Mouse (Mus musculus): ENCODE results near the gene Alpk3. TPM values are rescaled to one million over a fixed set of nuclear protein-coding genes. Genes with fewer than 3 reads are reported as not detected.

Gene Alpk3
- polyA plus RNA-seq, 1 experiment from 2014 or later, result 0.11 TPM

DNA sequence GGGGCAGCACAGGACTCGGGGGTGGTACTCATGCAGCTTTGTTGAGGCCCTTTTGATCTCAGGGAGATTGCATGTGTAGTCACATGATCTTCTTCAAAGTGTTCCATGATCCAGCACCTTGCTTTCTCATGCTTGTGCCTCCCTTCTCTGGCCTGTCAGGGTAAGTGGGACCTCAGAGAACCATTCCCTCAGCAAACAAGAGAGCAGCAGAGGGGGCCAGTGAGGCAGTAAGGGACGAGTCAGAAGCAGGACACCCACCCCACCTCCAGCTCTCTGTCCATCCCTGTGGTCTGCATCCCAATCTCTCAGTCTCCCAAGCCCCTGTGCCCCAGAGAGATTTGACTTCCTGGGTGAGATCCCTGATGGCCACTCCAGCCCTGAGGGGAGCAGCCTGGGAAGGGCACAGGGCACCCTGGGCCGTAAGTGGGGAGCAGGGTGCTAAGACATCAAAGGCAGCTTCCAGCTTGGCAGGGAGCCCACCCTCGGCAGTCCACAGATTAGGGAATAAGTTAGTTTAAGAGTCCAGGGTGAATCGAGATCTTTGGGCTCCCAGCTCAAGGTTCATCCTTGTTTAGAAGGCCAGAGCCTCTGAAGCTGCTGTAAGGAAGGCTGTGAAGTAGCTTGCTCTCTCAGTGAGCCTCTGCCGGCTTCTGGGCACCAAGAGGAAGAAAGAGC, 55.4 kb downstream of the Alpk3 start:
- Histone ChIP-seq H3K36me3 (replicated peaks) (no peaks in the 10 kb centered on the region), H3K9me3 (no peaks in the 10 kb centered on the region), H3K4me1 (peaks cover 5% of the 10 kb centered on the region), H3K4me3 (no peak overlapping the region), H3K27me3 (replicated peaks; ENCODE audit: low read depth, poor library complexity, severe bottlenecking) (peaks cover 6% of the 10 kb centered on the region; the same call in 1 of the 2 replicates), H3K27ac (replicated peaks) (no peak overlapping the region)
- no peak for DNase-seq (ENCODE audit: low spot score)
- 53% methylated on average over 6 of the region's 6 CpGs for WGBS

DNA sequence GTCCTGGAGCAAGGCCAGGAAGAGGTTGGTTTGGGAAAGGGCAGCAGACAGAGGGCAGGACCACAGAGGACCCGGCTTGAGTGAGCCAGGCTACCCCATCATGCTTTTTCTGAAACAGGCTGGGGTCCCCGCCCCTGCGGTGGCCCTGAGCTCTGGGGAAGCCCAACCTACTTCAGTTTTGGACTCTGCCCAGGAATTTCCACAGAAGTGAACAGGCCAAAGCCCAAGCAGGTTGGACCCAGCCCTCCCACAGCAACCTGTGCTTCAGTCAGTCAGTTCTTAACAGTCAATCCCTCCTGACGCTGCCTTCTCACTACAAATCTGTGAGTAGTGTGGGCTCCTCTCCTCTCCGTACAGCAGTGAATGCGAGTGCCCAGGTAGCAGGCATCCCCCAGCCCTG, 57.2 kb downstream of the Alpk3 start, which contains the start of gene Slc28a1:
Gene Slc28a1 (plus strand): TSS at position 245 of the 400 bp plus-strand sequence.
- Histone ChIP-seq H3K36me3 (replicated peaks) (no peaks in the 10 kb centered on the region), H3K27me3 (replicated peaks; ENCODE audit: low read depth, poor library complexity, severe bottlenecking) (peaks cover 6% of the 10 kb centered on the region; the same call in 1 of the 2 replicates), H3K9me3 (no peaks in the 10 kb centered on the region), H3K4me3 (no peak within 1 kb of the TSS), H3K27ac (replicated peaks) (no peak within 1 kb of the TSS), H3K4me1 (peaks cover 5% of the 10 kb centered on the region)
- no peak for DNase-seq (ENCODE audit: low spot score)
- 82% methylated on average over 6 of the region's 6 CpGs for WGBS

DNA sequence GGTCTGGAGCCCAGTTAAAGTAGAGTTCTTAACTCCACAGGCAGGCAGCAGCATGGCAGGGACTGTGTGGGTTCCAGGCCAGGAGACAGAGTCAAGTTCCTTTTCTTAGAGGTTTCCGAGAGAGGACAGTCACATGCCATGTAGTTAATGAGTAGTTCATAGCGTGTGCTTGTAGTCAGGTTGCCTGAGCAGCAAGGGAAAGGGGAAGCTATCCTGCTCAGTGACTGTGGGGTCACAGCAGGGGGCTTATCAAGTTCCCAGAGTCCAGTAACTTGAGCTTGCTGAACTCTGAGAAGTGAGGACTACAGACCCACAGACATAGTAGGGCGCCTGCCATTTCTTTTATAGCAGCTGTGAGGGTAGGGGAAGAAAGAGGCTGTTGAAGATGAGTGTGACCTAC, 63.7 kb downstream of the Alpk3 start:
- H3K27me3 ChIP-seq (replicated peaks; ENCODE audit: low read depth, poor library complexity, severe bottlenecking), result no peaks in the 10 kb centered on the region
- no peaks in the 10 kb centered on the region for H3K9me3 ChIP-seq
- no peak overlapping the region for H3K27ac ChIP-seq (replicated peaks)
- no peak for DNase-seq (ENCODE audit: low spot score)
- peaks cover 26% of the 10 kb centered on the region for H3K4me1 ChIP-seq
- 53% methylated on average over 3 of the region's 3 CpGs for WGBS
- no peak overlapping the region for H3K4me3 ChIP-seq
- no peaks in the 10 kb centered on the region for H3K36me3 ChIP-seq (replicated peaks)

DNA sequence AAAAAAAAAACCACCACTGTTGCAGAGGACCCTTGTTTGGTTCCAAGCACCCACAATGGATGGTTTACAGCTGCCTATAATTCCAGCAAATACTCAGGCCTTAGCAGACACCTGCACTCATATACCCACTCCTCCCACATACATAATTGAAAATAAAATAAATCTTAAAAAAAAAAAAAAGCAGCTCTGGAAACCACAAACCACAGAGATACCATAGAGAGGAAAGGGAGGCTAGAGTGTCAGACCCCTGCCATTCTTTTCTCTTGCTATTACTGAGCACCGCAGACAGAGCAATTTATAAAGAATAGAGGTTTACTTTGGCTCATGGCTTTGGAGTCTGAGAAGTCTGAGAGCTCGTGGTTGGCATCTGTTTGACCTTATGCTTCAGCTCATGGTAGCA, 65.4 kb downstream of the Alpk3 start:
- H3K27ac ChIP-seq (replicated peaks), result no peak overlapping the region
- peaks cover 2% of the 10 kb centered on the region; the same call in 1 of the 2 replicates for H3K9me3 ChIP-seq
- H3K27me3 ChIP-seq (replicated peaks; ENCODE audit: low read depth, poor library complexity, severe bottlenecking), result no peaks in the 10 kb centered on the region
- no peak overlapping the region for H3K4me3 ChIP-seq
- 78% methylated on average over 2 of the region's 2 CpGs for WGBS
- H3K36me3 ChIP-seq (replicated peaks), result no peaks in the 10 kb centered on the region
- no peak for DNase-seq (ENCODE audit: low spot score)
- peaks cover 26% of the 10 kb centered on the region for H3K4me1 ChIP-seq

DNA sequence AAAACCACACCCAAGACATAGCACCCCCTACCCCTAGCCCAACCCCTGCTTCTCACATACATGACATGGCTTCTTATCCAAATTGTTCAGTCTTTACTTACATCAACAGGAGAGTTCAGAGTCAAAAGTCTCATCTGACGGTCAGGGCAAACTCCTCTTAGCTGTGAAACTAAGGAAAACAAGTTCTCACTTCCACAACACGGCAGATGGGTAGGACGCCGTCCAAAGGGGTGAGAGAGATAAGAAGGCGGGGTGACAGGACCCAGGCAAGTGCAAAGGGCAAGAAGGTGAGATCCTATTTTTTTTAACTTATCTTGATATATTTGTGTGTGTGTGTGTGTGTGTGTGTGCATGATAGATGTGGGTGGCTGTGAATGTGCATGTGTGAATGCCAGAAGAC, 66.2 kb downstream of the Alpk3 start:
- Histone ChIP-seq H3K27ac (replicated peaks) (no peak overlapping the region), H3K4me3 (no peak overlapping the region), H3K4me1 (peaks cover 26% of the 10 kb centered on the region), H3K9me3 (peaks cover 9% of the 10 kb centered on the region; the same call in 1 of the 2 replicates), H3K36me3 (replicated peaks) (no peaks in the 10 kb centered on the region), H3K27me3 (replicated peaks; ENCODE audit: low read depth, poor library complexity, severe bottlenecking) (no peaks in the 10 kb centered on the region)
- WGBS, result 89% methylated on average over 5 of the region's 5 CpGs
- DNase-seq (ENCODE audit: low spot score), result no peak

DNA sequence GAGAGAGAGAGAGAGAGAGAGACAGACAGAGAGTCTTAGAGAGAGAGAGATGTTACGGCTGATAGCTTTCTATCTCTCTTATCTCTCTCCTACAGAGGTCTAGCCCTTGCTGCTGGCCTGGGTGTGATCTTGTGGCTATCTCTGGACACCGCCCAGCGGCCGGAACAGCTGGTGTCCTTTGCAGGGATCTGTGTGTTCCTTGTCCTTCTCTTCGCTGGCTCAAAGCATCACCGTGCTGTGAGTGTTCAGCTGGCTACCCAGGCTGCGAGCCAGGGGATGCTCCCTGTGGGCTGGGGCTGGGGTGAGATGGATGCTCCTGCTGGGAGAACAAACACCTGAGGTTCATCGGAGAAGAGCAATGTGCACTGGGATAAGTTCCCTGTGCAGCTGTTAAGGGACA, 67.4 kb downstream of the Alpk3 start:
- WGBS, result 75% methylated on average over 8 of the region's 8 CpGs
- H3K27ac ChIP-seq (replicated peaks), result no peak overlapping the region; the same call in 1 of the 2 replicates
- DNase-seq (ENCODE audit: low spot score), result no peak

DNA sequence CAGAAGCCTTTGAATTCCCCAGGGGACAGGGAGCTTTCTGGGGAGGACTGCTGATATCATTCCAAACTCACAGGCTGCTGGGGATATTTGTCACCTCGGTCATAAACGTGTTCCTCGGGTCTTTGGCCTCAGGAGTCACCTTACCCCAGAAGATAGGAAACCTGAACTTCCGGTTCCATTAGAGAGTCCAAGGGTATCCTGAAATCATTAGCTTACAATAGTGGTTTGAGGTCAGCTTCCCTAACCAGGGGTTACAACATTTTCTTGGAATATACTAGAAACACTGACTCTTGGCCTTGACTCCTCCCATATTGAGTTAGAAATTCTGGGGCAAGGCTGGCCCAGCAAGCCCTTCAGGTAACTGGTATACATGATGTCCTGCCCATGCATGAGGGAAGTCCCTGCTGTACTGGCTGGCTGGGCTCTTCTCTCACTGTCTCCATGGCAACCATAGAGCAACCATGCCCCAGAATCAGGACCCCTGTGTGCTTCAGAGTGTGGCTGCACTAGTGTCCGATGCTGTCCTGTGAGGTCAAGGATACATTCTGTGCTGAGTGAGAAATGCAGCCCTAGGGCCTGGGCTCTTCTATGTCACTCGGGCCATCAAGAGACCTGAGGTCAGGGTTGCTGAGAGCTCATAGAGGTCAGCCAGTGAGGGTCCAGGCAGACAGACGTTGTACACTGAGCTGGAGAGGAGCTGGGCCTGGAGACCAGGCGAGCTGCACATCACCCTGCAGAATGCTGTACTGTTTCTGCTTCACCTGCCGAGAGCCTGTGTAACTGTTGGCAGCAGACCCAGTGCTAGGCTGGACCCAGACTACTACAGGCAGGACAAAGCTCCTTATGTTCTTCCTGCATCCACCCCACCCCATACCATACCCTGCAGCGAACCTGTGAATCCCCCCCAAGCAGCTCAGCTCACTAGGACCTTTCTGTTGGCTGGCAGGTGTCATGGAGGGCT, 68.1 kb downstream of the Alpk3 start:
- Histone ChIP-seq H3K36me3 (replicated peaks) (no peaks in the 10 kb centered on the region), H3K4me1 (peaks cover 32% of the 10 kb centered on the region), H3K27me3 (replicated peaks; ENCODE audit: low read depth, poor library complexity, severe bottlenecking) (no peaks in the 10 kb centered on the region), H3K27ac (replicated peaks) (peak overlapping the region; percentile 16; the same call in 1 of the 2 replicates), H3K9me3 (peaks cover 9% of the 10 kb centered on the region; the same call in 1 of the 2 replicates), H3K4me3 (no peak overlapping the region)
- DNase-seq (ENCODE audit: low spot score), result no peak
- 69% methylated on average over 10 of the region's 10 CpGs for WGBS

More for the DNA sequence above, 67.4 kb downstream of the Alpk3 start:
- Histone ChIP-seq H3K9me3 (peaks cover 9% of the 10 kb centered on the region; the same call in 1 of the 2 replicates), H3K27me3 (replicated peaks; ENCODE audit: low read depth, poor library complexity, severe bottlenecking) (no peaks in the 10 kb centered on the region), H3K4me1 (peaks cover 31% of the 10 kb centered on the region), H3K36me3 (replicated peaks) (no peaks in the 10 kb centered on the region), H3K4me3 (no peak overlapping the region)

DNA sequence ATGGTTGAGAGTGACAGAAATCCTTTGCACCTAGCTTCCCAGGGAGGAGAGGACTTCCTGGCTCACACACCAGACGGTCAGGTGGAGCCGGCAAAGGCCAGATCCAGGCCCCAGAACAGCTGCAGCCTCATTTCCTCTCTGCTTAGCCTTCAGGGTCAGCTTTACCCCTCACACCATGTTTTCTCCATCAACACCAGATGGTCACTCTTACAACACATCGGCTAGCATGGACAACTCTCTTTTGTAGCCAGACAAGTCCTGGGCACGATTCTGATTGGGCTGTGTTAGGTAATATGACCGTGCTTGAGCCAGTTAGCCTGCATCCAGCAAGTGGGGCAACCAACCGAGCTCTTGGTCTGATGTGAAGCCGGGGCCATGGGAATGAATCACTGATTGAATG, 74.5 kb downstream of the Alpk3 start:
- H3K27ac ChIP-seq (replicated peaks), result no peak overlapping the region; the same call in 1 of the 2 replicates
- no peak overlapping the region for H3K4me3 ChIP-seq
- no peaks in the 10 kb centered on the region for H3K36me3 ChIP-seq (replicated peaks)
- no peaks in the 10 kb centered on the region for H3K27me3 ChIP-seq (replicated peaks; ENCODE audit: low read depth, poor library complexity, severe bottlenecking)
- DNase-seq (ENCODE audit: low spot score), result peak; percentile 50
- 58% methylated on average over 7 of the region's 7 CpGs for WGBS
- peaks cover 52% of the 10 kb centered on the region for H3K4me1 ChIP-seq
- peaks cover 9% of the 10 kb centered on the region; the same call in 1 of the 2 replicates for H3K9me3 ChIP-seq

DNA sequence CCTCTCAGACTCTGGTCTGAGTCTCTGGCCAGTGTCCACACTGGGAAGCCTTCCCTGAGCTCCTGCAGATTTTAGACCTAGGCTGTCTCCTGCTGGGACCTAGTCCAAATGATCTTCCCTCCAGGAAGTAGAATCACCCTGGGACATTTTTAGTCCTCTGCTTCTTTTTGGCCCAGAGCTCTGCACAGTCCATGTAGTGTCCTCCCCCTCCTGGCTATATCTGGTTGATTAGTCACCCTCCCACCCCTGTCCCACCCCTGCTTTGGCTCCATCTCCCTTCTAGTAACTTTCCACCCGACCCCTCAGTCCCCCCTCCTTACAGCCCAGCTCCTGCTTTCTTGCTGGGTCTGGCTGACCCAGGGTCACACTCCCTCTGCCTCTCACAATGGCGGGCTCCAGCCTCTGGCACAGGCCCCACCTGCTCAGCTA, 75.5 kb downstream of the Alpk3 start:
- 6% methylated on average over 2 of the region's 2 CpGs for WGBS
- peaks cover 52% of the 10 kb centered on the region for H3K4me1 ChIP-seq
- peak overlapping the region; percentile 57 for H3K27ac ChIP-seq (replicated peaks)

DNA sequence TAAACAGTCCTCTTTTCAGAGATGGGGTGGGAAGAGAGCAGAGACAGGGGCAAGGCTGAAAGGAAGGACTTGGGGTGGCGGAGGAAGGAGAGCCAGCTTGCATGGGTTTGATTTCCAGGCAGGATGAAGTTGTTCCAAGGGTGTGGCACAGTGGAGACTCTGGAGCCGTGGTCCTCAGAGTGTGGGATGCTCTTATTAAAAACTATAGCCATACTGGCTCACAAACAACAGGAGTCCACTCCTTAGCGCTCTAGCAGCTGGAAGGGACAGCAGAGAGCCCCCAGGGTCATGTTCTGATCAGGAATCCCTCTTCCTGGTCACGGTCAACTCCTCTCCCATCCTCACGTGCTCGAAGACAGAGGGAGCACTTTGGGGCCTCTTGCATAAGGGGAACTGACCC, 76.0 kb downstream of the Alpk3 start:
- DNase-seq (ENCODE audit: low spot score), result no peak
- H3K36me3 ChIP-seq (replicated peaks), result no peaks in the 10 kb centered on the region
- peaks cover 52% of the 10 kb centered on the region for H3K4me1 ChIP-seq
- 64% methylated on average over 6 of the region's 6 CpGs for WGBS
- no peaks in the 10 kb centered on the region for H3K27me3 ChIP-seq (replicated peaks; ENCODE audit: low read depth, poor library complexity, severe bottlenecking)
- 0 out of 2 replicates have a peak, but pooled peaks cover under 1% of the 10 kb centered on the region for H3K9me3 ChIP-seq
- no peak overlapping the region for H3K4me3 ChIP-seq
- peak overlapping the region; percentile 57 for H3K27ac ChIP-seq (replicated peaks)

More for the DNA sequence above, 75.5 kb downstream of the Alpk3 start:
- DNase-seq (ENCODE audit: low spot score), result no peak
- Histone ChIP-seq H3K27me3 (replicated peaks; ENCODE audit: low read depth, poor library complexity, severe bottlenecking) (no peaks in the 10 kb centered on the region), H3K9me3 (peaks cover 6% of the 10 kb centered on the region; the same call in 1 of the 2 replicates), H3K4me3 (no peak overlapping the region), H3K36me3 (replicated peaks) (no peaks in the 10 kb centered on the region)

DNA sequence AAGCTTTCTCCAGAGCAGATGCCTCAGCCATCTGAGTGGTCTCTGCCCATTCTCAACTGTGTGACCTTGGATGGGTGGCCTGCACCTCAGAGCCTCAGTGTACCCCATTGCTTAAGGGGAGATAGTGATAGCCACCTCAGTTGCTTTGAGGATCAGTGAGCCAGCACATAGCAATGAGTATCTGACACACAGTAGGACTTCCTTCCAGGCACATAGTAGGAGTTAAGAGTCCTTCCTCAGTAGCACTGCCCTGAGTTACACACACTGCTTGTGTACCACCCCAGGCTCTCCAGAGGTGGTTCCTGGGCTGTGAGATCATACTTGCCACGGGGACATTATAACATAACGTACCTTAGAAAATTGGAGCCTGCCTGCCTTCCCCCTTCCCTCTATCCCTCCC, 76.5 kb downstream of the Alpk3 start:
- DNase-seq (ENCODE audit: low spot score), result no peak
- no peaks in the 10 kb centered on the region for H3K27me3 ChIP-seq (replicated peaks; ENCODE audit: low read depth, poor library complexity, severe bottlenecking)
- H3K4me3 ChIP-seq, result no peak overlapping the region
- H3K9me3 ChIP-seq, result no peaks in the 10 kb centered on the region
- peak overlapping the region; percentile 24 for H3K27ac ChIP-seq (replicated peaks)
- peaks cover 52% of the 10 kb centered on the region for H3K4me1 ChIP-seq
- no peaks in the 10 kb centered on the region for H3K36me3 ChIP-seq (replicated peaks)
- WGBS, result 71% methylated on average over 2 of the region's 2 CpGs

DNA sequence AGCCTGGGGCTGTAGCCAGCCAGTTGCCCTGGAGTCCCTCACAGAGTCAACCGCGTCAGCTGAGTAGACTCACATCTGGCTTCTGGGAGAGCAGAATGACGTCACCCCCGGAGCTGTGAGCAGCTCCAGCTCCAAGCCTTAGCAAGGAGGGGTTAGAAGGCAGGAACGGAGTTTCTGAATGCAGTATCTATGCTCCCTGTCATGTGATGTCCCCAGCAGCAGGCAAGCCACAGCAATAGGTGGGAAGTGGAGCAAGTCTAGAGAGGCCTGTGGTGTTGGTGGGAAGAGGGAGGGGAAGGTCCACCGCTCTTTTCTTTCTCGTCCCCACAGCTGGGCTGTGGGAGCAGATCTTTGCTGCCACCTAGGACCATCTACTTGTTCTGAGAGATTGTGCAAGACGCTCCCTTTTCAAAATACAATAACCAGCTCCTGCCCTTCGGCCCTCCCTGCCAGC, 77.2 kb downstream of the Alpk3 start:
- H3K4me1 ChIP-seq, result peaks cover 48% of the 10 kb centered on the region
- 32% methylated on average over 9 of the region's 9 CpGs for WGBS
- H3K27me3 ChIP-seq (replicated peaks; ENCODE audit: low read depth, poor library complexity, severe bottlenecking), result no peaks in the 10 kb centered on the region
- peak overlapping the region; percentile 74 for H3K27ac ChIP-seq (replicated peaks)
- no peaks in the 10 kb centered on the region for H3K36me3 ChIP-seq (replicated peaks)
- H3K4me3 ChIP-seq, result peak overlapping the region; percentile 30
- peak; percentile 80 for DNase-seq (ENCODE audit: low spot score)
- H3K9me3 ChIP-seq, result no peaks in the 10 kb centered on the region

Measured in embryonic facial prominence, embryonic 10.5 days (tissue).